In genomic region chr2:144555286-144555819, GRCm38 (mm10) we compare ENCODE assay signal across 8 mouse cellular contexts. TPM values are rescaled to one million over a fixed set of nuclear protein-coding genes. Genes with fewer than 3 reads are reported as not detected.
DNase-seq lines count a peak whose midpoint lies in the region; ATAC-seq and TF ChIP-seq lines count a peak whose summit lies in the region.

No protein-coding gene starts in this region.

- H3K36me3 ChIP-seq in heart, embryonic 13.5 days: peaks cover 14% of the 10 kb centered on the region
- peaks cover 16% of the 10 kb centered on the region for H3K36me3 ChIP-seq in G1E (replicated peaks)
- peaks cover 8% of the 10 kb centered on the region for H3K36me3 ChIP-seq in forebrain, embryonic 15.5 days
- no peaks in the 10 kb centered on the region; the same call in 1 of the 2 replicates for H3K36me3 ChIP-seq in liver, embryonic 11.5 days (ENCODE audit: control insufficient read depth, insufficient read depth, low read length)
- no peaks in the 10 kb centered on the region; the same call in 1 of the 2 replicates for H3K36me3 ChIP-seq in stomach, embryonic 15.5 days

- peak overlapping the region; percentile 87 for H3K9ac ChIP-seq in heart, embryonic 13.5 days
- peak overlapping the region; percentile 54 for H3K9ac ChIP-seq in forebrain, embryonic 15.5 days (replicated peaks)
- H3K9ac ChIP-seq in liver, embryonic 11.5 days (ENCODE audit: low read depth, low read length): peak overlapping the region; percentile 81
- H3K9ac ChIP-seq in stomach, embryonic 15.5 days: peak overlapping the region; percentile 63

- H3K4me2 ChIP-seq in heart, embryonic 13.5 days: peak overlapping the region; percentile 81
- H3K4me2 ChIP-seq in forebrain, embryonic 15.5 days (replicated peaks): peak overlapping the region; percentile 80
- H3K4me2 ChIP-seq in liver, embryonic 11.5 days: peak overlapping the region; percentile 75
- H3K4me2 ChIP-seq in stomach, embryonic 15.5 days: peak overlapping the region; percentile 45

- intact Hi-C loops in heart, postnatal 36 days (cut with DNase I): loop anchor here (5.0 kb wide), 1 partner anchor 188 kb away; the partner anchor contains the start of genes Kat14 and Pet117

- peaks cover 16% of the 10 kb centered on the region for H3K4me1 ChIP-seq in heart, embryonic 13.5 days
- H3K4me1 ChIP-seq in G1E (ENCODE audit: insufficient read depth, low read depth, low read length): peaks cover 15% of the 10 kb centered on the region; the same call in 1 of the 2 replicates
- H3K4me1 ChIP-seq in forebrain, embryonic 15.5 days: peaks cover 19% of the 10 kb centered on the region
- peaks cover 9% of the 10 kb centered on the region; the same call in 1 of the 2 replicates for H3K4me1 ChIP-seq in liver, embryonic 11.5 days (replicated peaks; ENCODE audit: control insufficient read depth, insufficient read depth, low read length)
- H3K4me1 ChIP-seq in stomach, embryonic 15.5 days: peaks cover 4% of the 10 kb centered on the region; the same call in 1 of the 2 replicates

- no peaks in the 10 kb centered on the region for H3K27me3 ChIP-seq in heart, embryonic 13.5 days (replicated peaks)
- H3K27me3 ChIP-seq in G1E (ENCODE audit: insufficient read depth, low read length): no peaks in the 10 kb centered on the region
- H3K27me3 ChIP-seq in forebrain, embryonic 15.5 days: no peaks in the 10 kb centered on the region
- no peaks in the 10 kb centered on the region for H3K27me3 ChIP-seq in liver, embryonic 11.5 days (replicated peaks; ENCODE audit: control insufficient read depth, insufficient read depth, low read length)
- no peaks in the 10 kb centered on the region for H3K27me3 ChIP-seq in stomach, embryonic 15.5 days (replicated peaks)

- H3K4me3 ChIP-seq in heart, embryonic 13.5 days: peak overlapping the region; percentile 88
- peak overlapping the region; percentile 79 for H3K4me3 ChIP-seq in G1E (ENCODE audit: low read depth, low read length)
- peak overlapping the region; percentile 79 for H3K4me3 ChIP-seq in forebrain, embryonic 15.5 days
- H3K4me3 ChIP-seq in liver, embryonic 11.5 days (ENCODE audit: low read depth, low read length): peak overlapping the region; percentile 80
- peak overlapping the region; percentile 72 for H3K4me3 ChIP-seq in stomach, embryonic 15.5 days (replicated peaks)

- H3K9me3 ChIP-seq in heart, embryonic 13.5 days: no peaks in the 10 kb centered on the region
- H3K9me3 ChIP-seq in G1E (replicated peaks): no peaks in the 10 kb centered on the region
- H3K9me3 ChIP-seq in forebrain, embryonic 15.5 days: no peaks in the 10 kb centered on the region
- no peaks in the 10 kb centered on the region for H3K9me3 ChIP-seq in liver, embryonic 11.5 days (ENCODE audit: control insufficient read depth, low read length)
- H3K9me3 ChIP-seq in stomach, embryonic 15.5 days: no peaks in the 10 kb centered on the region

- H3K27ac ChIP-seq in heart, embryonic 13.5 days (replicated peaks): peak overlapping the region; percentile 88
- H3K27ac ChIP-seq in forebrain, embryonic 15.5 days (replicated peaks): peak overlapping the region; percentile 84
- H3K27ac ChIP-seq in liver, embryonic 11.5 days (ENCODE audit: low read depth, low read length): peak overlapping the region; percentile 65
- peak overlapping the region; percentile 97 for H3K27ac ChIP-seq in stomach, embryonic 15.5 days

- no peak for DNase-seq in heart, postnatal 36 days
- no peak for DNase-seq in G1E (ENCODE audit: low spot score)
- DNase-seq in liver, embryonic 11.5 days (ENCODE audit: low spot score): no peak
- no peak for DNase-seq in layer of hippocampus, postnatal 10 days (ENCODE audit: low spot score in 2 of 2)
- DNase-seq in left cerebral cortex, adult 11 months (ENCODE audit: low spot score): no peak

- ATAC-seq in heart, embryonic 13.5 days (ENCODE audit: extremely low read depth, insufficient number of reproducible peaks, low FRiP score, low TSS enrichment): no peak
- ATAC-seq in G1E (ENCODE audit: extremely low read depth, insufficient number of reproducible peaks, low FRiP score, poor library complexity, severe bottlenecking): peak; percentile 10; the same call in 1 of the 2 replicates
- no peak for ATAC-seq in forebrain, embryonic 15.5 days (replicated peaks)
- peak; percentile 21; the same call in 1 of the 2 replicates for ATAC-seq in liver, embryonic 11.5 days (replicated peaks; ENCODE audit: low FRiP score)
- 0 out of 2 replicates have a peak, but pooled peaks have one; percentile 12 for ATAC-seq in stomach, embryonic 15.5 days (ENCODE audit: insufficient read depth, low FRiP score, low read depth)

- WGBS in heart, embryonic 13.5 days: 3% methylated on average over 14 of the region's 14 CpGs
- 2% methylated on average over 14 of the region's 14 CpGs for WGBS in forebrain, embryonic 15.5 days
- 3% methylated on average over 14 of the region's 14 CpGs for WGBS in liver, embryonic 11.5 days
- WGBS in stomach, embryonic 15.5 days: 1% methylated on average over 14 of the region's 14 CpGs

- no peak for TF ChIP-seq CTCF in G1E (IDR thresholded peaks at IDR 0.05; ENCODE audit: low read depth, low read length)

RNA-seq across cellular contexts. Expression of gene Sec23b, which starts 0.7 kb away (rescaled TPM):
- polyA plus RNA-seq in heart, embryonic 13.5 days (2015; fragmentation: Nextera tagmentation; extraction: Ambion mirVana): 41.7 and 42.8 TPM in 2 replicates
- 10 to 100 TPM; 14.4 to 18.0 TPM for total RNA-seq in heart, postnatal 36 days (2021)
- 64.5 and 81.7 TPM in 2 replicates for total RNA-seq in G1E (2014; fragmentation: Nextera tagmentation)
- 90.7 and 99.8 TPM in 2 replicates for total RNA-seq in G1E (2017)
- 6.7 and 9.1 TPM in 2 replicates for polyA plus RNA-seq in G1E (2012)
- polyA plus RNA-seq in forebrain, embryonic 15.5 days (2015; fragmentation: Nextera tagmentation; extraction: Ambion mirVana): 69.9 and 72.9 TPM in 2 replicates
- 95.7 and 99.3 TPM in 2 replicates for polyA plus RNA-seq in liver, embryonic 11.5 days (2014; fragmentation: Nextera tagmentation; extraction: Ambion mirVana)
- 95.9 and 113 TPM in 2 replicates for polyA plus RNA-seq in stomach, embryonic 15.5 days (2015; fragmentation: Nextera tagmentation; extraction: Ambion mirVana)
- 10 to 100 TPM; 46.5 to 47.8 TPM for total RNA-seq in layer of hippocampus, postnatal 10 days (2021)

RNA-seq across cellular contexts. Expression of gene Rbbp9, which starts 4.7 kb away (rescaled TPM):
- polyA plus RNA-seq in heart, embryonic 13.5 days (2015; fragmentation: Nextera tagmentation; extraction: Ambion mirVana): 34.2 and 37.0 TPM in 2 replicates
- 10 to 100 TPM; 13.0 to 13.3 TPM for total RNA-seq in heart, postnatal 36 days (2021)
- total RNA-seq in G1E (2014; fragmentation: Nextera tagmentation) (16.2 and 16.3 TPM in 2 replicates), G1E (2017) (5.1 and 6.7 TPM in 2 replicates)
- polyA plus RNA-seq in G1E (2012): 1.6 TPM in 2 replicates
- polyA plus RNA-seq in forebrain, embryonic 15.5 days (2015; fragmentation: Nextera tagmentation; extraction: Ambion mirVana): 58.9 and 59.3 TPM in 2 replicates
- polyA plus RNA-seq in liver, embryonic 11.5 days (2014; fragmentation: Nextera tagmentation; extraction: Ambion mirVana): 33.4 and 33.8 TPM in 2 replicates
- 61.4 and 65.1 TPM in 2 replicates for polyA plus RNA-seq in stomach, embryonic 15.5 days (2015; fragmentation: Nextera tagmentation; extraction: Ambion mirVana)
- 10 to 100 TPM; 24.8 to 25.8 TPM for total RNA-seq in layer of hippocampus, postnatal 10 days (2021)

RNA-seq across cellular contexts. Expression of gene Polr3f, which starts 27.8 kb away (rescaled TPM):
- 16.9 and 17.7 TPM in 2 replicates for polyA plus RNA-seq in heart, embryonic 13.5 days (2015; fragmentation: Nextera tagmentation; extraction: Ambion mirVana)
- 10 to 100 TPM; 11.4 to 12.0 TPM for total RNA-seq in heart, postnatal 36 days (2021)
- total RNA-seq in G1E (2014; fragmentation: Nextera tagmentation): 23.7 and 32.4 TPM in 2 replicates
- 37.8 and 40.9 TPM in 2 replicates for total RNA-seq in G1E (2017)
- 19.6 and 32.5 TPM in 2 replicates for polyA plus RNA-seq in G1E (2012)
- 30.5 and 31.7 TPM in 2 replicates for polyA plus RNA-seq in forebrain, embryonic 15.5 days (2015; fragmentation: Nextera tagmentation; extraction: Ambion mirVana)
- 21.9 and 24.2 TPM in 2 replicates for polyA plus RNA-seq in liver, embryonic 11.5 days (2014; fragmentation: Nextera tagmentation; extraction: Ambion mirVana)
- polyA plus RNA-seq in stomach, embryonic 15.5 days (2015; fragmentation: Nextera tagmentation; extraction: Ambion mirVana): 21.9 and 22.6 TPM in 2 replicates
- total RNA-seq in layer of hippocampus, postnatal 10 days (2021): 10 to 100 TPM; 27.3 to 32.6 TPM

RNA-seq across cellular contexts. Expression of gene Dzank1, which starts 28.1 kb away (rescaled TPM):
- polyA plus RNA-seq in heart, embryonic 13.5 days (2015; fragmentation: Nextera tagmentation; extraction: Ambion mirVana): 0.57 and 0.79 TPM in 2 replicates
- 1 to 10 TPM in 1 of 2 experiments, under 1 TPM in 1; 0.43 to 1.7 TPM for total RNA-seq in heart, postnatal 36 days (2021)
- 0.53 TPM in 1 of 2 replicates, not detected in the other for total RNA-seq in G1E (2014; fragmentation: Nextera tagmentation)
- 0.22 and 0.23 TPM in 2 replicates for total RNA-seq in G1E (2017)
- 0.01 and 0.02 TPM in 2 replicates for polyA plus RNA-seq in G1E (2012)
- polyA plus RNA-seq in forebrain, embryonic 15.5 days (2015; fragmentation: Nextera tagmentation; extraction: Ambion mirVana): 4.5 and 5.2 TPM in 2 replicates
- 0.05 and 0.63 TPM in 2 replicates for polyA plus RNA-seq in liver, embryonic 11.5 days (2014; fragmentation: Nextera tagmentation; extraction: Ambion mirVana)
- 1.2 and 2.4 TPM in 2 replicates for polyA plus RNA-seq in stomach, embryonic 15.5 days (2015; fragmentation: Nextera tagmentation; extraction: Ambion mirVana)
- 100 to 1,000 TPM in 1 of 2 experiments, 10 to 100 TPM in 1; 84.7 to 116 TPM for total RNA-seq in layer of hippocampus, postnatal 10 days (2021)

RNA-seq across cellular contexts. Expression of gene Smim26, which starts 38.5 kb away (rescaled TPM):
- 47.6 and 53.2 TPM in 2 replicates for polyA plus RNA-seq in heart, embryonic 13.5 days (2015; fragmentation: Nextera tagmentation; extraction: Ambion mirVana)
- total RNA-seq in heart, postnatal 36 days (2021): 100 to 1,000 TPM in 1 of 2 experiments, 10 to 100 TPM in 1; 91.7 to 105 TPM
- total RNA-seq in G1E (2014; fragmentation: Nextera tagmentation) (13.8 and 14.5 TPM in 2 replicates), G1E (2017) (22.9 and 23.3 TPM in 2 replicates)
- 1.3 and 1.4 TPM in 2 replicates for polyA plus RNA-seq in G1E (2012)
- 53.5 and 56.9 TPM in 2 replicates for polyA plus RNA-seq in forebrain, embryonic 15.5 days (2015; fragmentation: Nextera tagmentation; extraction: Ambion mirVana)
- 43.6 and 47.2 TPM in 2 replicates for polyA plus RNA-seq in liver, embryonic 11.5 days (2014; fragmentation: Nextera tagmentation; extraction: Ambion mirVana)
- polyA plus RNA-seq in stomach, embryonic 15.5 days (2015; fragmentation: Nextera tagmentation; extraction: Ambion mirVana): 38.2 and 41.1 TPM in 2 replicates
- 10 to 100 TPM; 49.3 to 54.2 TPM for total RNA-seq in layer of hippocampus, postnatal 10 days (2021)

Comparison
In these comparisons a context has a peak if more than half of its experiments do, and no peak if none do; other contexts are left out.
1. ATAC-seq: peak in G1E (single experiment), liver, embryonic 11.5 days (single experiment) and stomach, embryonic 15.5 days (single experiment); none in heart, embryonic 13.5 days (single experiment) and forebrain, embryonic 15.5 days (single experiment).
2. RNA of gene Rbbp9, which starts 4.7 kb away (polyA plus RNA-seq): 61.4 to 65.1 TPM in stomach, embryonic 15.5 days, 58.9 to 59.3 TPM in forebrain, embryonic 15.5 days, 34.2 to 37.0 TPM in heart, embryonic 13.5 days and 33.4 to 33.8 TPM in liver, embryonic 11.5 days; 1.6 TPM in G1E; every median in the first group is over 10 times any median in the second.
3. Peak in every context shown above with its lines, with median percentiles within 50 percentile points of each other: H3K27ac ChIP-seq, H3K4me2 ChIP-seq, H3K4me3 ChIP-seq and H3K9ac ChIP-seq.